Mouse (Mus musculus) midbrain, embryonic 13.5 days (tissue): Measurements from ENCODE around the gene Mrap. TPM values are rescaled to one million over a fixed set of nuclear protein-coding genes. Genes with fewer than 3 reads are reported as not detected.

Experiments used
- ATAC-seq: fragments of 200-750 bp; cut with Nextera tagmentation; 2 replicates; pipeline ENCODE4 v1.8.0; 2017; ENCODE audit warnings: mild to moderate bottlenecking, moderate TSS enrichment, moderate library complexity
- H3K27ac ChIP-seq: fragments of 300-500 bp; sonication (generic); 2 replicates; pipeline ENCODE4 v1.5.1; 2015; ENCODE audit warnings: inconsistent platforms, mild to moderate bottlenecking, moderate library complexity
- H3K27me3 ChIP-seq: fragments of 300-500 bp; sonication (generic); 2 replicates; pipeline ENCODE4 v1.6.1; 2015; ENCODE audit warnings: mild to moderate bottlenecking, inconsistent platforms
- H3K36me3 ChIP-seq: fragments of 300-500 bp; sonication (generic); 2 replicates; pipeline ENCODE4 v1.6.1; 2015; ENCODE audit warnings: mild to moderate bottlenecking, inconsistent platforms
- H3K4me1 ChIP-seq: fragments of 300-500 bp; sonication (generic); replicated peaks from 2 replicates; pipeline ENCODE4 v1.6.1; 2015; ENCODE audit warnings: inconsistent platforms
- H3K4me2 ChIP-seq: fragments of 300-500 bp; sonication (generic); replicated peaks from 2 replicates; pipeline ENCODE4 v1.6.1; 2015; ENCODE audit warnings: moderate library complexity, mild to moderate bottlenecking, inconsistent platforms
- H3K4me3 ChIP-seq: fragments of 300-500 bp; sonication (generic); replicated peaks from 2 replicates; pipeline ENCODE4 v1.5.1; 2015; ENCODE audit warnings: mild to moderate bottlenecking, inconsistent platforms
- H3K9ac ChIP-seq: fragments of 300-500 bp; sonication (generic); replicated peaks from 2 replicates; pipeline ENCODE4 v1.6.1; 2015; ENCODE audit warnings: mild to moderate bottlenecking, inconsistent platforms
- H3K9me3 ChIP-seq: fragments of 300-500 bp; sonication (generic); 2 replicates; pipeline ENCODE4 v1.6.1; 2016; ENCODE audit warnings: mild to moderate bottlenecking, inconsistent platforms
- WGBS: fragments of 180-500 bp; shearing (Covaris S2); methylation state at CpG from one replicate; pipeline ENCODE4 v1.1.7; 2015; 5-methylcytosine and 5-hydroxymethylcytosine counted together
- polyA plus RNA-seq: library from polyadenylated mRNA; unstranded; fragments of >200 nt; fragmentation: Nextera tagmentation; extraction: Ambion mirVana; gene quantifications from 2 replicates; pipeline ENCODE4 v1.2.1, GENCODE M21; 2015

Gene Mrap
- polyA plus RNA-seq, 1 experiment from 2014 or later = not detected

DNA sequence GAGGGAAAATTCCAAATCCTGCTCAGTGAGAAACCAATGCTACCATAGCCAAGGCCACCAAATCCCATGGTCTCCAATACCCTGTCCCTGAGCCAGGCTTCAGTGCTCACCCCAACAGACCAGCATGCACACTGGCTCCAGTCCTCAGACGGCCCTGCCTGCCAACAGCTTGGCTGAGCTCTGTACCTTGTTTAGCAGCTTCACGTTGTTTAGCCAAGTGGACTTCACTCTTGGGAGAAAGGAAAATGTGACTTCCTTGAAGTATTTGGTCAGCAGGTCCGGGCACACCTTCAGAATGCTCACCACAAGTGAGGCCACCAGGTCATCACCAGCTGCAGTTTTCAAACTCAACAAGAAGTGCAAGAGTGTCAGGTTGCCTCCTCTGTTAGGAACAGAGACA, 54.5 kb downstream of the Mrap start:
- Histone ChIP-seq H3K27me3 (no peaks in the 10 kb centered on the region), H3K4me1 (no peaks in the 10 kb centered on the region), H3K4me3 (no peak overlapping the region), H3K9me3 (no peaks in the 10 kb centered on the region), H3K36me3 (peaks cover 93% of the 10 kb centered on the region), H3K27ac (no peak overlapping the region), H3K4me2 (no peak overlapping the region), H3K9ac (no peak overlapping the region)
- ATAC-seq = no peak
- 87% methylated on average over 3 of the region's 3 CpGs for WGBS

DNA sequence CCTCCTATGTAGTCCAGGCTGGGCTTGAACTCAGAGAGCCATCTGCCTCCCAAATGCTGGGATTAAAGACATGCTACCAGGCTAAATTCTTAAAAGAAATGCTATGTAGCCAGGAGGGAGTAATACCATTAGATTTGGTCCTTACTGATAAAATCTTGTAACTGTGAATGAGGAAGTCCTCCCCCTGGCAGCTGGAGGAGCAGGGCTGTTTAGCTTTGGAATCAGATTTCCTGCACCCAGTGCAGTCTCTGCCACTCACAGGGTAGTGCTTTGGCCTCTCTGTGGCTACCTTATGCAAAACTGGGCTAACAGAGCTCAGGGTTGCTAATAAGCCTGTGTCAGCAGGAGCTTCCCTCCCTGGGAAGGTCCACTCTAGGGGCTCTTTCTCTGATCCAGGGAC, 56.7 kb downstream of the Mrap start:
- no peak overlapping the region for H3K9ac ChIP-seq
- H3K9me3 ChIP-seq = no peaks in the 10 kb centered on the region
- no peak for ATAC-seq
- H3K4me3 ChIP-seq = no peak overlapping the region
- H3K36me3 ChIP-seq = peaks cover 90% of the 10 kb centered on the region
- no peak overlapping the region for H3K4me2 ChIP-seq
- H3K4me1 ChIP-seq = no peaks in the 10 kb centered on the region
- H3K27ac ChIP-seq = no peak overlapping the region
- H3K27me3 ChIP-seq = no peaks in the 10 kb centered on the region

DNA sequence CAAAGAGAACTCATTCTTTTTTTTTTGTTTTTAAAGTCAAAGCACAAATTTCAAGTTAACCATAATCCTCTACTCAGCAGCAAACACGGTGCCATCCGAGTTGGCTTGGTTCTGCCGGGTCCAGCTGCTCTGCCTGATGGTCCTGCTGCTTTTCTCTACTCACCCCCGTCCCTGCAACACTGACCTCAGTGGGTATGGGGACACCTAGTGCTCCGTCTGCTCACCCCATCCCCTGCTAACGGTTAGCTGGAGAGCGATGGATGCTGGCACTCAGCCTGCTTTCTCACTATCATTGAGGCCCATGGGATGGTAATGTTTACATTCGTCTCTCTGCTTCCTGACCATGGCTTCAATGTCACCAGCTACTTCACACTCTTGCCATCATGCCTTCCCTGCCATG, 60.4 kb downstream of the Mrap start:
- H3K4me3 ChIP-seq = no peak overlapping the region
- H3K4me1 ChIP-seq = no peaks in the 10 kb centered on the region
- H3K4me2 ChIP-seq = no peak overlapping the region
- WGBS = 91% methylated on average over 8 of the region's 8 CpGs
- H3K9me3 ChIP-seq = no peaks in the 10 kb centered on the region
- ATAC-seq = no peak
- peaks cover 80% of the 10 kb centered on the region for H3K36me3 ChIP-seq
- no peak overlapping the region for H3K9ac ChIP-seq
- no peak overlapping the region for H3K27ac ChIP-seq
- no peaks in the 10 kb centered on the region for H3K27me3 ChIP-seq

DNA sequence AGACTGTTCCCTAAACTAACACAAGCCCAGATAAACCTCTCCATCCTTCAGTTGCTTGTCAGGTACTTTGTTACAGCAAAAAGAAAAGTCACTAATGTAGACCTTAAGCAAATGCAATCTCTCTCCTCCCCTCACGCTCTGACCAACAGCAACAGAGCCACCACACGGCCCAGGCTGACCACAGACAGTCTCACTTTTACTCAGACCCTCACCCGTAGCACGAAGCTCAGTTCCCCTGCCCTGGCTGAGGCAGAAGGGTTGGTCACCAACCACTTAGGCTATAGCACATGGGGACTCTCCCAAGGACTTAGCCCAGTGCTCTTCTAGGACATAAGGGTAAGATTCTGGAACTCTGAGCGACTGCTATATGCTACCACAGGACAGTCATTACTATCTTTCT, 60.8 kb downstream of the Mrap start:
- ATAC-seq = no peak
- H3K9me3 ChIP-seq = no peaks in the 10 kb centered on the region
- WGBS = 91% methylated on average over 5 of the region's 5 CpGs
- H3K27me3 ChIP-seq = no peaks in the 10 kb centered on the region
- H3K9ac ChIP-seq = no peak overlapping the region
- H3K27ac ChIP-seq = no peak overlapping the region
- H3K4me2 ChIP-seq = no peak overlapping the region
- no peak overlapping the region for H3K4me3 ChIP-seq
- H3K4me1 ChIP-seq = no peaks in the 10 kb centered on the region
- H3K36me3 ChIP-seq = peaks cover 80% of the 10 kb centered on the region

Other genes with a start within 250 kb of the Mrap start
- gene Mis18a, start 10.8 kb upstream of the Mrap start, polyA plus RNA-seq = 38.1 and 40.5 TPM in 2 replicates
- gene Urb1, start 72.2 kb downstream of the Mrap start, polyA plus RNA-seq = 8.7 and 9.8 TPM in 2 replicates
- gene Eva1c, start 88.5 kb downstream of the Mrap start, polyA plus RNA-seq = 1.7 and 2.6 TPM in 2 replicates
- 43.3 and 47.0 TPM in 2 replicates for gene Cfap298, start 196.9 kb downstream of the Mrap start, polyA plus RNA-seq